Mouse (Mus musculus) hindbrain, embryonic 14.5 days (tissue): ENCODE data around the gene Exoc2. TPM values are rescaled to one million over a fixed set of nuclear protein-coding genes. Genes with fewer than 3 reads are reported as not detected.

Experiments
- ATAC-seq: fragments of 200-750 bp; cut with Nextera tagmentation; 2 replicates; pipeline ENCODE4 v1.8.0; 2017; ENCODE audit warnings: moderate number of reproducible peaks, mild to moderate bottlenecking, moderate TSS enrichment, moderate library complexity; ENCODE audit not compliant: low FRiP score
- DNase-seq: peaks from one replicate; pipeline ENCODE4 v3.0.0-alpha.2; 2015; ENCODE audit warnings: low spot score
- H3K27ac ChIP-seq: fragments of 300-500 bp; sonication (generic); 2 replicates; pipeline ENCODE4 v1.5.1; 2014; ENCODE audit warnings: mild to moderate bottlenecking, moderate library complexity
- H3K27me3 ChIP-seq: fragments of 300-500 bp; sonication (generic); 2 replicates; pipeline ENCODE4 v1.6.1; 2014; ENCODE audit warnings: mild to moderate bottlenecking, low read length, mixed read lengths; ENCODE audit not compliant: control insufficient read depth, insufficient read depth
- H3K36me3 ChIP-seq: fragments of 300-500 bp; sonication (generic); replicated peaks from 2 replicates; pipeline ENCODE4 v1.6.1; 2014; ENCODE audit not compliant: control insufficient read depth, insufficient read depth
- H3K4me1 ChIP-seq: fragments of 300-500 bp; sonication (generic); replicated peaks from 2 replicates; pipeline ENCODE4 v1.6.1; 2014; ENCODE audit warnings: antibody characterized with exemption, low read length, mixed read lengths; ENCODE audit not compliant: control insufficient read depth, insufficient read depth
- H3K4me2 ChIP-seq: fragments of 300-500 bp; sonication (generic); replicated peaks from 2 replicates; pipeline ENCODE4 v1.6.1; 2014; ENCODE audit warnings: mild to moderate bottlenecking, moderate library complexity
- H3K4me3 ChIP-seq: fragments of 300-500 bp; sonication (generic); replicated peaks from 2 replicates; pipeline ENCODE4 v1.5.1; 2014; ENCODE audit warnings: mild to moderate bottlenecking, low read length
- H3K9ac ChIP-seq: fragments of 300-500 bp; sonication (generic); 2 replicates; pipeline ENCODE4 v1.6.1; 2014
- H3K9me3 ChIP-seq: fragments of 300-500 bp; sonication (generic); 2 replicates; pipeline ENCODE4 v1.6.1; 2016; ENCODE audit warnings: low read length; ENCODE audit not compliant: control insufficient read depth
- WGBS: fragments of 180-500 bp; shearing (Covaris S2); extraction: QIAGEN DNeasy Blood & Tissue Kit; methylation state at CpG from one replicate; pipeline ENCODE4 v1.1.7; 2014; 5-methylcytosine and 5-hydroxymethylcytosine counted together
- polyA plus RNA-seq: library from polyadenylated mRNA; unstranded; fragments of >200 nt; fragmentation: Nextera tagmentation; extraction: Ambion mirVana; gene quantifications from 2 replicates; pipeline ENCODE4 v1.2.1, GENCODE M21; 2014

Exoc2 gene
- polyA plus RNA-seq, 1 experiment from 2014 or later = 58.6 TPM

DNA sequence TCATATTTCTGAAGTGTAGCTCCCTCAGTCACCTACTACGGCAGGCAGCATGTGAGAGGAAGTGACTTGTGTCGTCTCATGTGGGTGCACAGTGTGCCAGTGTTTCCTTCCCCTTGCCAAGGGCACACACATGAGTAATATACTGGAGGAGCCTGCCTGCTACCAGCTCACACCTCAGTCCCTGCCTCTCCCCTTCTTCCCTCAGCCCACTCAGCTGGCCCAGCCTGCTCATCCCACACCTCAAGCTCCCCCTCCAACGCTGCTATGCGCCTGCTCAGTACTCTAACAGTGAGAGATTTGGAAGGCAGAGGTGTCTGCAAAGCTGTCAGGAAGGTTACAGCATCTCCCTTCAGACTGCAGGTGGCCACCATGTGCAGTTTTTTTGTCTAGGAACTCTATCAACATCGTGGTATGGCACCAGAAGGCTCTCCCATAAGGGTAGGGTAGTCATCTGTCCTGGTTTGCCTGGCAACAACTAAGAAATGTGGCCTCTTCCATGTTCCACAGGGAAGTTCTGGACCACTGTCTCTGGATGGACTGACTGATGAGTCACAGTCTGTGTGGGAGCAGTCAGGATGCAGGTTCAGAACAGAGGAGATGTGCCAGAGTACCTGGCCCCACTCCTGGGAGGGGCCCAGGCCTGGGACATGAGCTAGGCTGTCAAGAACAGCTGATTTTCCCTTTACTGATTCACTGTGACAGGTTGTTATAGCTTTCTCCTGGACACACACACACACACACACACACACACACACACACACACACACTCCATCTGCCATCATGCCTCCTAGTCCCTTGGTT lies 187.5 kb downstream of the Exoc2 start:
- Histone ChIP-seq H3K4me1 (no peaks in the 10 kb centered on the region), H3K9me3 (no peaks in the 10 kb centered on the region), H3K27ac (no peak overlapping the region), H3K36me3 (no peaks in the 10 kb centered on the region), H3K27me3 (no peaks in the 10 kb centered on the region), H3K4me3 (no peak overlapping the region), H3K9ac (no peak overlapping the region), H3K4me2 (no peak overlapping the region)
- 85% methylated on average over 5 of the region's 5 CpGs for WGBS
- ATAC-seq = 0 out of 2 replicates have a peak, but pooled peaks have one; percentile 25
- no peak for DNase-seq

DNA sequence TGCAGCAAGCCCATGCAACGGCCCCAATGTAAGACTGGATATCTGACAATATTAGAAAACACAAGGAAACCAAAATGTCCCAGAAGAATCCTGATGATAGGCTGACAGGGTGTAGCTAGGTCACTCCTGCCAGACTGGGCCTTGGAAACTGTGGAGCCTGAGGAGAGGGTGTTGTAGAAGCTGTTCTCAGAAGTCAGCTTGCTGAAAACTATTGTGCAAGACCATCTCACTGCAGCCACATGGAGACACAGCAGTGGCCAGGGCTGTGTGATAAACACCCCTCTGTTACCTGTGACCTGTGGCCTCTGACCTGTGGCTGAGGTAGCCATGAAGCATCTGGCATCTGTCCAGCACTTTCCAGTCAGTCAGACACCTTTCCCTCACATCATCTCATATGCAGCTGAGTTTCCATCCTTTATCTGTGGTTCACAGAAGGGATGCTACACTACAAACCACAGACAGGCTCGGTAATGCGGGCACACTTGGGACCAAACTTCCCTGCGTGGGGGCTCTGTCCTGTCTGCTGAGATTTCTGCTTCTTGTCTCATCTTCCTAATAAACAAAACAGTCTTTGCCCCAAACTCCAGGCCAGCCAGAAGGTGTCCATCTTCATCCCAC lies 188.4 kb downstream of the Exoc2 start:
- WGBS = 88% methylated on average over 4 of the region's 4 CpGs
- ATAC-seq (no peak), DNase-seq (no peak)
- Histone ChIP-seq H3K36me3 (no peaks in the 10 kb centered on the region), H3K4me1 (no peaks in the 10 kb centered on the region), H3K27ac (no peak overlapping the region), H3K4me3 (no peak overlapping the region), H3K4me2 (no peak overlapping the region), H3K9ac (no peak overlapping the region), H3K27me3 (no peaks in the 10 kb centered on the region), H3K9me3 (no peaks in the 10 kb centered on the region)

DNA sequence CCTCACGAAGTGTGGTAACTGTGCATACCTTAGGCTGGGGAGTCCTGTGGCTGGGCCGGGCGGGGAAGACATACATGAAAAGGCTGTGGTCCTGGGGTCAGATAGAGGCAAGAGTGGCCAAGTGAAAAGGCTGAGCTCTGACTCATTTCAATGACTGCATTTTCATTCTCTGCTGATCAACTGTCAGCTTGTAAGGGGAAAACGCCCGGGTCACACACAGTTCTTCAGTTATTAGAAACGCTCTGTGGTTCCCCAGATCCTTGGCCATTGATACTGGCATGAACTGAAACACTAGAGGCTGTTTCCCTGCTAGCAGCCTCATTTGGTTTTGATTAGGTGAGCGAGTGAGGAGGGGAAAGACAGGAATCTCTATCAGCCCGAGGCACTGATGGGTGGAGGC lies 191.5 kb downstream of the Exoc2 start:
- ATAC-seq (no peak), DNase-seq (no peak)
- H3K4me1 ChIP-seq = no peaks in the 10 kb centered on the region
- no peak overlapping the region for H3K4me2 ChIP-seq
- no peak overlapping the region for H3K9ac ChIP-seq
- no peak overlapping the region for H3K4me3 ChIP-seq
- no peaks in the 10 kb centered on the region for H3K36me3 ChIP-seq
- H3K27me3 ChIP-seq = no peaks in the 10 kb centered on the region
- 54% methylated on average over 8 of the region's 8 CpGs for WGBS
- no peaks in the 10 kb centered on the region for H3K9me3 ChIP-seq
- no peak overlapping the region for H3K27ac ChIP-seq

DNA sequence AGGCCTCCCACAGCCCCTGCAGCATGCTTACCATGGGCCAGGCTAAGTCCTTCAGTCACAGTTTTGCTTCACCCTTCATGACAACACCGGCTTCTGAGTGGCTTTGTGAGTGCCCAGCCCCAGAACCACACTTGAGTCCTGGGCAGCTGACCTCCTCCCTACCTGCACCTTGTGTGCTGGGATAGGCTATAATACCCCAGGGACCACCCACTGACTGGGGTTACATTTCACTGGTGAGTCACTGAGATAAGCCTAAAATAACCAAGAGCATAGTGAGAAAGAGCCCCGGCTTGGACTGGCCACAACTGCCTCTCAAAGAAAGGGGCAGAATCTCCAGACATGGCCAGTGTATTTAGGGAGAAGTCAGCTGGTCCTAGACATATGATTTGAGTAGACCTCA lies 192.0 kb downstream of the Exoc2 start:
- Histone ChIP-seq H3K4me1 (no peaks in the 10 kb centered on the region), H3K36me3 (no peaks in the 10 kb centered on the region), H3K27ac (no peak overlapping the region), H3K4me2 (no peak overlapping the region), H3K9ac (no peak overlapping the region), H3K9me3 (no peaks in the 10 kb centered on the region), H3K4me3 (no peak overlapping the region), H3K27me3 (no peaks in the 10 kb centered on the region)
- ATAC-seq (no peak), DNase-seq (no peak)
- 81% methylated on average over 2 of the region's 2 CpGs for WGBS

DNA sequence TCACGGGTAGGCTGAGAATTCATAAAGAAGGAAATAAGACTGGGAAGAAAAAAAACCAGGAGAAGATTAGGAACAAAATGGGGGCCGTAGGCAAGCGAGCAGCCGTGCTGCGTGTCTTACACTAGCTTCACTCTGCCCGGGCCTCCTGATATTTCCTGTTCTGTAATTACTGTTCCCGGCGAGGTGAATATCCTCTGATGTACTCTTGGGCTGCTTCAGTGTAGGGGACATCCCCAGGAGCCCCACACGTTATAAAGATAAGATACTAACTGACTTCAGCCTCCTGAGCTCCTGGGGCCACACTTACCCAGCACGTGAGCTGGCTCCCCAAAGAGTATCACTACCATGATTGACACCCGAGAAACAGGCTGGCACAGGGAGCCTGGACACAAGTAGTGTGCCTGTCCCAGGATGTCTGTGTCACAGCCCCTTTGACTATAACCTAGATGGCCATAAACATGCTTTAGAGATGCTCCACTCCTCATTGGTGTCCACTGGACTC lies 196.2 kb downstream of the Exoc2 start:
- no peaks in the 10 kb centered on the region for H3K27me3 ChIP-seq
- H3K9ac ChIP-seq = no peak overlapping the region
- ATAC-seq (no peak), DNase-seq (no peak)
- no peak overlapping the region for H3K4me3 ChIP-seq
- no peak overlapping the region for H3K4me2 ChIP-seq
- 83% methylated on average over 11 of the region's 11 CpGs for WGBS
- H3K9me3 ChIP-seq = no peaks in the 10 kb centered on the region
- no peak overlapping the region for H3K27ac ChIP-seq
- no peaks in the 10 kb centered on the region for H3K36me3 ChIP-seq
- H3K4me1 ChIP-seq = no peaks in the 10 kb centered on the region

DNA sequence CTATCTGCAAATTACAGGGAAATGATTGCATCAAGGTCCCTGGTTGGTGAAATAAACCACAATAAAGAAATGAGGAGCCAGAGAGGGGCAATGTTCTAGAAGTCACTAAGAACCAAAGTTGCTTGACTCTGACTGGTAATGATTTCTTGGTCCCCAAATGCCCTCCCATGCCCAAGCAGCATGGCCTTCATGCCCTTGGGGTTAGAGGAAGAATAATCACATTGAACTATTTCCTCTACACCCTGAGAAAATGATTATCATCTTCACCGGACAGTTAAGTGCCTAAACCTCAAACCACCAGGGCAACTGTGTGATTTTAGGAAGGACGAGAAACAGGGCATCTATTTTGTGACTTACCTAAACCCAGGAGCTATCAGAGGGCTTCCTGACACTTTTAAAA lies 197.9 kb downstream of the Exoc2 start:
- WGBS = 90% methylated on average over 2 of the region's 2 CpGs
- Histone ChIP-seq H3K4me1 (no peaks in the 10 kb centered on the region), H3K27ac (no peak overlapping the region), H3K4me2 (no peak overlapping the region), H3K27me3 (no peaks in the 10 kb centered on the region), H3K9ac (no peak overlapping the region), H3K36me3 (no peaks in the 10 kb centered on the region), H3K4me3 (no peak overlapping the region), H3K9me3 (no peaks in the 10 kb centered on the region)
- ATAC-seq (no peak), DNase-seq (no peak)

DNA sequence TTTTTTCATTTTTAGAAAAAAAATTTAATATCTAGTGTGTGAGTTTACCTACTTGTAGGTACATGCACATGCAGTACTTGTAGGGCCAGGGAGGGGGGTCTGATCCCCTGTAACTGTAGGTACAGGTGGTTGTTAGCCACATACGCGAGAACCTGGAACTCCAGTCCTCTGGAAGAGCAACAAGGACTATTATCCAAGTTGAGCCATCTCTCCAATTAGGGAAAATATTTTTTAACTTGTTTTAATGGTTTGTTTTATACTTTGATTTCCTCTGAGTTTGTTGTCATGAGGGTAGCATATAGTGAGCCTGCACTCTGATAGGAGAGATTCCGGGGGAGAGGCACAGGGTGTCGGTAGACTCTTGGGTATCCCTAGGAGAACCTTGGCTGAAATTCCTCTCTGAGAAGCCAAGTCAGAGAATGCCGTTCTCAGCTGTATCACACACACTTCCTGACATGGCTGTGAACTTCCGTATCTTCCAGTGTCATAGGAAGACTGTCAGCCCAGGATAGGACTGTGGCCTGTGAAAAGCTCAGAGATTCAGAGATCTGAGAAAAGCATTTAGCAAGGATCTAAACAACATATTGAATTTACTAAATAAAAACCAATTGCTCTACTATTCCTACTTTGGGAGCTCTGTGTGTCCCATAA lies 206.3 kb downstream of the Exoc2 start:
- WGBS = 91% methylated on average over 6 of the region's 6 CpGs
- Histone ChIP-seq H3K9me3 (no peaks in the 10 kb centered on the region), H3K4me2 (no peak overlapping the region), H3K4me3 (no peak overlapping the region), H3K27me3 (no peaks in the 10 kb centered on the region), H3K36me3 (no peaks in the 10 kb centered on the region), H3K4me1 (no peaks in the 10 kb centered on the region), H3K27ac (no peak overlapping the region), H3K9ac (no peak overlapping the region)
- DNase-seq (no peak), ATAC-seq (no peak)

DNA sequence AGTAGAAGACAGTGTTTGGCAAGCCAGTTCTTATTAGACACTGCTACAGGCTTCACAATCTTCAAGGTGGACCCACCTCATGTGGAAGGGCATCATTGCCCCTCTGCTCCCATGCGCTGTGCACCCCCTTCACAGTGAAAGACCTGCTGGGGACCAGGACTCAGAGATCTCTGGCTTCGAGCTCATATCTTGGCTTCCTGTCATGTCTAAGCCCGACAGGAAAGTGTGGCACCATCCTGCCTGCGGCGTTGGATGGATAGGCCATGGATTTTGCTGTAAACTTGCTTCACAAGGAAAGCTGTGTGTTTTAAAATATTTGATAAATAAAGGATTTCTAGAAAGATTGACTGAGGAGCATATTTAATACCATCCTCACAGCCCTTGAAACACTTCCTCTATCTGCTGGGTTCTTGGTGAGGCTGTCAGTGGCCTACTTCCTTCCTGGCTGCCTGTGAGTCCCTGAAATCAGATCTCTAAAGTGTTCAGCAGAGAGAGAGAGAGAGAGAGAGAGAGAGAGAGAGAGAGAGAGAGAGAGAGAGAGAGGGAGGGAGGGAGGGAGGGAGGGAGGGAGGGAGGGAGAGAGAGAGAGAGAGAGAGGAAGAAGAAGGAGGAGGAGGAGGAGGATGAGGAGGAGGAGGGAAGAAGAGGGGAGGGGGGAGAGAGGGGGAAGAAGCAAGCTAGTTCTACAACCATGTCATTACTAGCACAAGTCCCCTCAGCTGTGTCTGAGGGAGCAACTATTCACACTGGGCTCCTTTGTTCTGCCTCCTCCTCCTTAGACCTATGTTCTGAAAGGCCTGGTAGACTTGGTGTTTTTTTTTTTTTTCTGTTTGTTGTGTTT lies 207.0 kb downstream of the Exoc2 start:
- no peaks in the 10 kb centered on the region for H3K4me1 ChIP-seq
- H3K27ac ChIP-seq = no peak overlapping the region
- DNase-seq (no peak), ATAC-seq (no peak)
- H3K27me3 ChIP-seq = no peaks in the 10 kb centered on the region
- H3K36me3 ChIP-seq = no peaks in the 10 kb centered on the region
- no peak overlapping the region for H3K4me3 ChIP-seq
- no peak overlapping the region for H3K4me2 ChIP-seq
- no peak overlapping the region for H3K9ac ChIP-seq
- 90% methylated on average over 5 of the region's 5 CpGs for WGBS
- H3K9me3 ChIP-seq = no peaks in the 10 kb centered on the region

DNA sequence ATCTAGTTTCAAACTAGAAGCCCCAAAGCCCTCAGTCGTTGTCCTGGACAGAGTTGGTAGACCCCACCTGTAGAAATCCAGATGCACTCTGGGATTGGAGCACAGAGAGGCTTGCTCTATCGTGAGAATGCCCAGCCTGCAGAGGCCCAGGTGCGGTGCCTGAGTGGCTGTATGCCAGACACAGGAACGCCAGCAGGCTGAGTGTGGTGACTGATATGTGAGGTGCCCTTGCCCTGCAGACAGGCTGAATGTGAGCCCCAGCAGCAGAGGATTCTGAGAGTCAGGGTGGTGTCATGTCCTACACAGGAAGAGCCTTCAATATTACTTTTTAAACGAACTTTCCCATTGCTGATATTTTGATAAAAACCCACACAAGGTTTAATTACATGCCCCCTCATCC lies 208.0 kb downstream of the Exoc2 start:
- 87% methylated on average over 5 of the region's 5 CpGs for WGBS
- no peaks in the 10 kb centered on the region for H3K27me3 ChIP-seq
- H3K36me3 ChIP-seq = no peaks in the 10 kb centered on the region
- no peak overlapping the region for H3K9ac ChIP-seq
- no peak overlapping the region for H3K4me2 ChIP-seq
- no peak overlapping the region for H3K4me3 ChIP-seq
- DNase-seq (no peak), ATAC-seq (no peak)
- no peaks in the 10 kb centered on the region for H3K9me3 ChIP-seq
- no peak overlapping the region for H3K27ac ChIP-seq
- no peaks in the 10 kb centered on the region for H3K4me1 ChIP-seq
